Mouse (Mus musculus) frontal cortex, postnatal 14 days (tissue): ENCODE results near the gene Vmn2r56.
"Not testable (repeated sequence)": the region's sequence is repeated elsewhere in the genome, so short reads cannot be mapped to it uniquely, and the experiment has no call there.

Experiments
- DNase-seq, 2 experiments: peaks; one replicate each; pipeline ENCODE4 v3.0.0; 2022; ENCODE audit warnings: low spot score in 2 of 2

Vmn2r56 gene

GRCm38 (mm10) chr7:12734904-12735303 lies at the start of gene Vmn2r56:
Vmn2r56 (minus strand) TSS chr7:12735004.
- DNase-seq: no peak

GRCm38 (mm10) chr7:12780151-12780830 lies 45.5 kb upstream of the Vmn2r56 start:
- DNase-seq: peak; percentile 81 to 82

DNA sequence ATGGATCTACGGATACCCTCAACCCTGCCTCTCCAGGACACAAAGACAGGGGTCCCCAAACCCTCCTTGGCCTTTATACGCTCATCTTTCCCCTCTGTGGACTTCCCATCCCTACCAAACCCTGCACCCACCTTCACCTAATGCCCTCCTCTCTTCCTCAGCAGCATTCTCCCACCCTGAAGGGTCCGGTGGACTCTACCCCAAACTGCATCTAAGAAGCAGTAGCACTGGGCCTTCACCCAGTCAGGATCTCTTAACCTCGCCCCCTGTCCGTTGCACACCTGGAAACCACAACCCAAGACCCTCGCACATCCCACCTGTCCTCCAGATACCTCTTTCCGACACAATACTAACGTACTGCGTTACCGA lies 45.0 kb upstream of the Vmn2r56 start:
- no peak for DNase-seq

GRCm38 (mm10) chr7:12779141-12779540 lies 44.3 kb upstream of the Vmn2r56 start:
- no peak for DNase-seq

DNA sequence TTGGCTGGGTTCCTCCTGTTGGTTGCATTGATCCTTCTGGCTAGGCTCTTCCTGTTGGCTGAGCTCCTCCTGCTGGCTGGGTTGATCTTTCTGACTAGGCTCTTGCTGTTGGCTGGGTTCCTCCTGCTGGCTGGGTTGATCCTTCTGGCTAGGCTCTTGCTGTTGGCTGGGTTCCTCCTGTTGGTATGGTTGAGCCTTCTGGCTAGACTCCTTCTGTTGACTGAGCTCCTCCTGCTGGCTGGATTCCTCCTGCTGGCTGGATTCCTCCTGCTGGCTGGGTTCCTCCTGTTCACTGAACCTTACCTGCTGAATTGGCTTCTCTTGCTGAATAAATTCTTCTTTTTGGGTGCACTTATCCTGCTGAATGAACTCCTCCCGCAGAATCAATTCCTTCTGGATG lies 39.8 kb upstream of the Vmn2r56 start:
- DNase-seq: peak in 1 of 2 experiments; percentile 29

DNA sequence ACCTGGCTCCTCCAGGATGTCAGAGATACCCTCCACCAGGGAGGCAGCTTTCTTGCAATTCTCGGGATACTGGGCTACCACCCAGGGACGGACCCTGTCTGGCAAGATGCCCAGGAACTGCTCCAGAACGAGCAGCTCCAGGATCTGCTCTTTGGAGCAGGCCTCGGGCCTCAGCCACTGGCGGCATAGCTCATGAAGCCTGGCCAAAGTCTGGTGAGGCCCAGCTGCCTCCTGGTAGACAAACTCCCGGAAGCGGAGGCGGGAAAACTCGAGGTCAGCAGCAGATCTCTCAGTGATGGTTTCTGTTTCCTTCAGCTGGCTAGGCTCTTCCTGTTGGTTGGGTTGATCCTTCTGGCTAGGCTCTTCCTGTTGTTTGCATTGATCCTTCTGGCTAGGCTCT lies 39.3 kb upstream of the Vmn2r56 start:
- no peak for DNase-seq

- no peak for DNase-seq
These were observed 14.8 kb upstream of the Vmn2r56 start for GRCm38 (mm10) chr7:12749431-12750198.

GRCm38 (mm10) chr7:12684903-12685302 lies 49.9 kb downstream of the Vmn2r56 start, which contains the start of gene Vmn2r55:
Vmn2r55 (minus strand) TSS chr7:12685003.
- not testable (repeated sequence) for DNase-seq

DNA sequence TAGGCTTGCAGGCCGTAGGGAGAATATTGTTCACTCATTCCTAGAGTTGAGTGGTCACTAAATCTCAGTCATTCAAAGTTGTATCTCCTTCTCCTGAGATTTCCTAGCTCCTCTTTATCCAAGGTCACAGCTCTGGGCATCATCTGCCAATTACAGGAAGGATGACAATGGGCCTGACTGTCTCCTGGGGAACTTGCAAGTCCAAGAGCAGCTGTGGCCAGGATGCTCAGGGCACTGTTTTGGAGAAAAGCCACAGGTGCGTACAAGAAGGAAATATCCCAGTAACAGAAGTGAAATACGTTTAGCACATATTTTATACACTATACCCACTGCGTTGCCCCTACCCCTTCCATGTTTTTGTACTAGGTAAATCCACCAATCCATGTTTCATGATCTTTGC lies 94.6 kb downstream of the Vmn2r56 start, which contains the start of gene Vmn2r54:
Gene Vmn2r54, minus strand, starts transcription at position 101 of the 400 bp plus-strand sequence.
- DNase-seq: not testable (repeated sequence)
